Mouse (Mus musculus) brain, embryonic 18.5 days (tissue): ENCODE measurements around the gene Pnmt.
"Not testable (repeated sequence)": the region's sequence is repeated elsewhere in the genome, so short reads cannot be mapped to it uniquely, and the experiment has no call there.

Experiments
- DNase-seq: peaks from one replicate; pipeline ENCODE4 v3.0.0-alpha.2; 2012; ENCODE audit warnings: low read depth, low spot score

The Pnmt gene

DNA sequence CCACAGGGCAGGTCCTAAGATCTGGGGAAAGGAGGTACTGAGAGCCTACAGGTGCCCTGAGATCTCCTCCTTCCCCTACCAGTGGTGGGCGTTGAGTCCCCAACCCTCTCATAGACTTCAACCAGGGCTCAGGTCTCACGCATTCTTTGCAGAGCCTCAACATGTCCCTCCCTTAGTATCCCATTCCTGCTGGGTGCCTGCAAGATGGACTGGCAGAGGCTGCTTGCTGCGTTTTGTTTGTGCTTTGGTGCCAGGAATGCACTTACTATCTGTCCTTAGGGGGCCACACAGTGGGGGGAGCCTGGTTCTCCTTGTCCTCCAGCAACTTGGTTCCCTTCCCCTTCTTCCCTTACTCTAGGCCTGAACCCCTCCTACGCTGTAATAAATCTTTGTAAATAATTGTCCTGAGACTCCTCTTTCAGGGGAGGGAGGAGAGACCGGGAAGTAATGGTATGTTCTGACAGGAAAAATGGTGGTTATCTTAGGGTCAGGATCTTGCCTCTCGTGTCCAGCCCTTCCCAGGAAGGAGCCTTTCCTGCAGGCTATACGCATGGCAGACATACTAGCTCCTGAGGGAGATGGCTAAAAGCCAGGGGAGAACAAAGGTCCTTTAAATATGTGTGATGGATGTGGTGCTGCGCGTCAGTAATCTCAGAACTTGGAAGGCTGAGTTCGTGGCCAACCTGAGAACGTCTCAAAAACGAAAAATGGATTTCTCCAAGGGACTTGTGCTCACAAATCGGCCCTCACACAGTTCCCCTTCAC, 28.7 kb upstream of the Pnmt start:
- DNase-seq = no peak

DNA sequence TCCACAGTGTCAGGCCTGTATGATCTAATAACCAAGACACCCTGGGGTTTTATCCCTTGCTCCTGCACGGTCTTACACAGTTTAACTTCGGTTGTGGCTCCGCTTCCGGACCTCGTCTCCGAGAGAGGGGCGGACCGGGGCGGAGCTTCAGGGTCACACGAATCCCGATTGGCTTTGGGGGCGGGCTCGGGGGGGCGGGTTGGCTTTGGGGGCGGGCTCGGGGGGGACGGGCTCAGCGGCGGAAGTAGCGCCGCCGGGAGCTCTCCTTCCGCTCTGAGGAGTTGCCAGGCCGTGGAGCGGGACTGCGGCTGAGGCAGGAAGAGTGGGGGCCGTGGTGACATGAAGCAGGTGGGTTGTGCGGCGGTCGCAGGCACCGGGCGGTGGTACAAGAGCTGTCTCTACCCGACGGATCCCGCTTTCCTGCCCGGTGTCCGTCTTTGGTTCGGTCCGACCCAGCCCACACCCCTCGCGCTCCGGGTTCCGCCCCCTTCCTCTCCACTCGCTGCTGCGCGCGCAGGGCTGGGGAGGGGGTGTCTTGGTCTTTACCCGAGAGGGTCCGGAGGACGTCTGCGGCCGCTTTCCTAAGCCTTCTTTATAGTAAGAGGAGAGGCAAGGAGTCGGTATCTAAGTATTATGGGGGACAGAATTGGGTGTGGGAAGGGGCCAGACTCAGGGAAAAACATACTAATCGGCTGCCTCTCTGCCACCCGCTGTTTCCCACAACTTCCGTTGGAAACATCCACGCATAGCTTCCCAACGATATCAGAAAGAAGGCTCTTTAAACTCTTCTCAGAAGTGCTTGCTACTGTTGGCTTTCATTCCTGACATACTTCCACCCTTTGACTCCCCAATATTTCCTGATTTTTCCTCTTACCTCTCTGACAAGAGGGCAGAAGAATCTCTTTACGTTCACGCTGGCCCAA, 27.8 kb upstream of the Pnmt start, which contains the start of gene Stard3:
Stard3 (plus strand) TSS at position 208 of the 923 bp plus-strand sequence.
- peak; percentile 82 for DNase-seq

DNA sequence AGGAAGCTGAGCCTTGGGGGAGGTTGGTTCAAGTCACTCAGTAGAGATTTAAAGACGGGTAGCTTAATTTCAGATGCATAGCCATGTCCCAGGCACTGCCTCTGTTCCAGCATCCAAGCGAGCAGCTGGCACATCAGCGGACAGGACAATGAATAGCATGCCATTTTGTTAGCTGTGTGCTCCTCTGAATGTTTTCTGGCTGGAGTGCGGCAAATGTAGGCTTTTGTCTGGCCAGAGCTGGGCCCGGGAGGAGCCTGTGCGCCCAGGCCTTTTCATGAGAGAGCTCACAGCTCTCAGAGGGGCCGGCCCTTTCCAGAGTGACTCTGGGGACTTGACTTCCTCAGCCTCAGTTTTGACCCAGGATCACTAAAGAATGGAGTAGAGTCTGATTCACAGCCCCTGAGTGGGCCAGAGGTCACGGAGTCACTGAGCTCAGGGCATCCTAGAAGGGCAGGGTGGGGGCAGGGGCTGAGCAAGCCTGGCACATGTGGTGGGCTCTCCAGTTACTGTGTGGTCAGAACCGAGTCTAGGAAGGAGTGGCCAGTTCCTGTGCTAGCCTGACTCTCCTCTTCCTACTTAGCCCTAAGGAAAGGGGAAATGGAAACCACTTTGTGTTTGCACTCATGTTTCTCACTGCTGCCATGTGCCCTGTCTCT, 25.3 kb upstream of the Pnmt start:
- DNase-seq = no peak

DNA sequence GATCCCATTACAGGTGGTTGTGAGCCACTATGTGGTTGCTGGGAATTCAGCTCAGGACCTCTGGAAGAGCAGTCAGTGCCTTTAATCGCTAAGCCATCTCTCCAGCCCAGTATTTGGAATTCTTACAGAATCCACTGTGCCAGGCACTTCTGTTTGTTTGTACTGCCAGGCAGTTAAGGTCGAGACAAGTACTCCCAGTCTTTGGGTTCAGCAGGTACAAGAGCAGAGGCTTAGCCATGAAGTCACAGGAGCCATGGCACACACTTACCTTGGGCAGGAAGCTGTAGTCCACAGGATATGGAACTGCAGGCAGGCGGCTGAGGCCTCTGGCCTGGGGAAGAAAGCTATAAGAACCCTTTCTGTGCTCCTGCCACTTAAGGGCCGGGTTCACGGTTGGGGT, 22.4 kb upstream of the Pnmt start:
- no peak for DNase-seq

DNA sequence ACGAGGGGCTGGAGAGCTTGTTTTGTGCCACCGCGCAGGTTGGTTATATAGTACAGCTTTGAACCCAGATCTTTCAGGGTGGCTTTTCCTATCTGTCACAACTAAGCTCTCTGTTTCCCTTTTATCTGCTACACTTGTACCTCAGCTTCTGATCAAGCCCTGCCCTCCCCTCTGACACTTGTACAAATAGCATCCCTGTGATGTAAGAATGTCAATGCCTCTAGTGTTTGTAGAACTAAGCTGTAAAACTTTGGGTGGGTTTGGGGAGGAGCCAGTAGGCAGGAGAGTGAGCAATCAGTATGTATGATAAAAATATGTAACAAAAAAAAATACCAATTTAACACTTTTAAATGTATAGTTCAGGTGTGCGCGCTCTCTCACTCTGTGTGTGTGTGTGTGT, 21.8 kb upstream of the Pnmt start:
- no peak for DNase-seq

DNA sequence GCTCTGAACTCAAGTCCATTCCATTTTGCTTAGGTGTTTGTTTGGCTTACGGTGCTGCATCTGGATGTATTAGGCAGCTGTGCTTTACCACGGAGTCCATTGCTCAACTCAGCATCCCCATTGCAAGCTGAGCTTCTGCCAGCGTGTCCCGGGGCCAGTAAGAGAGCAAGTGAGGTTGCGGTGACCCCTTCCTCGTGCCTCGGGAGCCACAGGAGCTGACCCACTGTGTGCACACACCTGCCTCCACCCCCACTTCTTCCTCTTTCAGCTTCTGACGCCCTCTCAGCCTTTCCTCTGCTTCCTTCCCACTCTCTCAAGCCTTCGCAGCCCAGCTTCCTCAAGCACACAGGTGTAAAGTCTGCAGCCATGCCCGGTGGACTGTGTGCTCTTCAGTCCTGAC, 20.0 kb upstream of the Pnmt start:
- no peak for DNase-seq

DNA sequence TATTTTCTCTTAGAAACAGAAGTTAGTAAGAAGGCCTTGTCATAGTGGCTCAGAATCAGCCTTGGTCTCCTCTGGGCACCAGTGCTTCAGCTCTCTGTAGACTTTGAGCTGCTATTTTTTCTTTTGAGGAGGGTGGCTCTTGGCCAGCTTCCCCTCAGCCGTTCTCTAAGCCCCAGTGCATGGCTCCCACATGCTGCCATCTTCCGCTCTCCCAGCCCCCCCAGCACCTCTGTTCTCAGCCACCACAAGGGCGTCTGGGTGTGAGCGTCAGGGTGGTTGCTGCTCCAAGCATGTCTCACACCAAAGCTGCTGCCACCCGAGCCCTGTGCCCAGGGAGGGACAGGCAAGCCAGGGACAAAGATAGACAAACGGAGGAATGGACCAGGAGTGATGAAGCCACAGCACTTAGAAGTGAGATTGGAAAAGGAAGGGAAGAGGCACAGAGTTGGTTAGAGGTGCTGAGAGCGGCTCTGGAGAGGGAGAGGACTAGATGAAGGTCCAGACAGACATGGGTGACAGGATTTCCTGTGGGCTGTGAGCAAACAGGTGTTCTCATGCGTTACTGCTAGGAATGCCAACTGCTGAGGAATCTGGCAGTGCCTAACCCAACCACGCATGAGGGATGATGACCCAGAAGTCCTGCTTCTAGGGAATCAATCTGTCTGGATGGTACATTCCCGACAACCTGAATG, 18.9 kb upstream of the Pnmt start:
- no peak for DNase-seq

DNA sequence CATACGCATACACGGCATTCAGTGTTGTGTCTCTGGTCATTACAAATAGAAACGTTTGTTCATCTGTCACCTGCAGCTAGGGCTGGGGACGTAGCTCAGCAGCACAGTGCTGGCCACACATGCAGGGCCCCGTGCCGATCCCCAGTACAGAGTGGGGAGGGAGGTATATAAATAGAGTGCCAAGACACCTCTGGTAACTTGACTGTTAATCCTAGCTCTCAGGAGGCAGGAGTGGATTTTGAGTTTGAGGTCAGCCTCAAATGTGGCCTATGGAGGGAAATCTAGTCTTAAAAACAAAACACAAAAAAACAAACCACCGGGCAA, 18.4 kb upstream of the Pnmt start:
- DNase-seq = no peak

DNA sequence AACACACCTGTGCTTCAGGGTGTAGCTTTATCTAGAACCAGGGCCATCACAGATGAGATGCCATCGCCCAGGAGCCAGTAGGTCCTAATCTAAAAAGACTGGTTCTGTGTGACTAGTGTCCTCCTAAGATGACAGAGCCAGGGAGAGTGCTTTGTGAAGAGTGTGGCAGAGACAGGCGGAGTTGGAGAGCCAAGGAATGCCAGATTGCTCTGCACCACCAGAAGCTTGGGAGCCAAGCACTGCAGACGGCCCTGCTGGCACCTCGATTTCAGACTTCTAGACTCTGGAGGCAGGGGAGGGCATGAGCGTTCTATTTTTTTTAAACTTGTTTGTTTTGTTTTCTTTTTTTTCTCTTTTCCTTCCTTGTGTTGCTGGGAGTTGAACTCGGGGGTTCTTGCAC, 16.9 kb upstream of the Pnmt start:
- no peak for DNase-seq

DNA sequence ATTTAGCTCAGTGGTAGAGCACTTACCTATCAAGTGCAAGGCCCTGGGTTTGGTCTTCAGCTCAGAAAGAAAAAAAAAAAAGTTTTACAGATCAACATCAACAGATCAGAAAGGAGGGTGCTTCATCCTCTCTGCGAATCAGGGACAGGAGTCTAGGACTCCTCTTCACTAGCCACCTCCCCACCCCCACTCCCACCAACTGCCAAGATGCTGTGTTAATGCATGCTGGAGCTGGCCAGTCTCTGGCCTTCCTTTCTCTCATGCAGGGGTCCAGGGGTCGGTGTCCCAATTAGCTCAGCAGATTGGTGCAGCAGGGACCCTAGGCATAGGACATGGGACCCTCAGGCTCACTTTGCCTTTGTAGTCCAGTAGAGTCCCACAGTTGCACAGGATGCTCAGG, 15.7 kb upstream of the Pnmt start:
- no peak for DNase-seq

DNA sequence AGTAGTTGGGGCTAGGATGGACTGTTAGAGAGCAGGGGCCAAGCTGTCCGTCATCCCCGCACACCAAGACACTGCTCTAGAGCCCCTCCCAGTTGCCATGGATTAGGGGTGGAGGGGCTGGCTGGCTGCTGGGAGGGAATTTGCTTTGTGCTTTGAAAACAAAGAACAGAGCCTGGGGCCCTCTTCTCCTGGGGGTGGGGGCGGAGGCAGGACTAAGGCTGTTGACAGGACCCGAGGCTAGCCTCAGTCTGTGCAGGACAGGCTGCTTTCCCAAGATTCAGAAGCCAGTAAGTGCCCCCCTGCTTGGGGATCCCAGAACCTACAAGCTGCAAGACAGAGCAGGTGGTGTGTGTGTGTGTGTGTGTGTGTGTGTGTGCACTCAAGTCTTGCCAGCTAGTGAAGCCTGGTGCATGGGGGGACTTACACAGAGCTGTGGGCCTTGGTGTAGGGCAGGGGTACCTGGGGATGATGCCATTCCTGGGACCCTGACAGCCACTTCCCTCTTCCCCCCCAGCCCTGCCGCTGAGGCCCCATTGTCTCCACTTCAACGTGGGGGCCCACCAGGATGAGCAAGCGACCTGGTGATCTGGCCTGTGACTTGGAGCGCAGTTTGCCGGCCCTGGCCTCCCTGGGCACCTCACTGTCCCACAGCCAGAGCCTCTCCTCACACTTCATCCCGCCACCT, 14.6 kb upstream of the Pnmt start:
- no peak for DNase-seq

DNA sequence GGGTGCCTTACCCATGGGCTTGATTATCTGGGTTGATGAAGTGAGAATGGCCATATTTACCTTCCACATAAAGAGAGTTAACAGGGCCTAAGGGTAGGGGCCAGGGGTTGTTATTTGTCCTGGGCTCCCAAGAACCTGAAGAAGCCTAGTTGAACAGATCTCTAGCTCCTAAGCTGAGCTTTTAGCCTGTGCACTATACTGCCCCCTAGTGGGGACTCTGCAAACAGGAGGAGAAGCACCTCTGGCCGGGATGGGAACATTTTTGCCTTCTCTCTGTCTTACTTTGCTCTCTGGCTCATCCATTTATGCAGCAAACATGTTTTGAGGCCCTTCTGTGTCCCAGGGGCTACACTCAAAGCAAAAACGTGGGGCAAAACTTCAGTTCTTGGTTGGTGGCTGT, 13.8 kb upstream of the Pnmt start:
- DNase-seq = no peak

DNA sequence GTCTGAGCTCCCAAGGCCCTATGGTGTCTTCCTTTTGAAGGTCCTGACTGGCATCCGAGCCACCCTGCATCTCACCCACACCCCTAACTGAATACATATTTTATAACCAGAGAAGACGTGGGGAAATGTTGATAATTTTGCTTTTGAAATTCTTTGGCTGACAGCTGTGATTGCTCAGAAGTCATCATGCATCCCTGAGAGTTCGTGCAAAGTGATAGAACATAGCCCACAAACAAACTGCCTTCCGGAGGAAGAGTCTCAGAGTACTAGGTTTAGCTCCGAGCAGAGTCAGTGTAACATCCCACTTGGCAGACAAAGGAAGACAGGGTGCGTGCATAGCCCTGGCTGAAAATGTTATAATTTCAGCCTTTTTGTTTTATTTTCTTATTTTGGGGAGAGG, 13.0 kb upstream of the Pnmt start:
- no peak for DNase-seq

DNA sequence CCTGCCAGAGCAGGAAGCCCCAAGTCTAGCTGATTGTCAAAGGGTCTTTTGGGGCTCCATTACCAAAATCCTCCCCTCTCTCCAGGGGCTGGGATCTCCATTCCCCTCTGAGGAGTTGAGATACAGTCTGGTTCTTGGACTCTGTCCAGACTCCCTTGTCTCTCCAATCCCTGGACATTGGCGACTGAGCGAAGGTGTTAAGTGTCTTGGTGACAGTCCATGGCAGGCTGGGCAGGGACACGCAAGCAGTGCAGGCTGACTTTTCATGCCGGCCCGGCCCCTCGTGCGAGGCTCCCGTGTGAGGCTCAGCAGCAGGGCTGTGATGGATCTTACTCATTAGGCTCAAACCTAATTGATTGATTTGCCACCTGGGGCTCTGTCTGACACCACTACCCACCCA, 12.0 kb upstream of the Pnmt start:
- no peak for DNase-seq

DNA sequence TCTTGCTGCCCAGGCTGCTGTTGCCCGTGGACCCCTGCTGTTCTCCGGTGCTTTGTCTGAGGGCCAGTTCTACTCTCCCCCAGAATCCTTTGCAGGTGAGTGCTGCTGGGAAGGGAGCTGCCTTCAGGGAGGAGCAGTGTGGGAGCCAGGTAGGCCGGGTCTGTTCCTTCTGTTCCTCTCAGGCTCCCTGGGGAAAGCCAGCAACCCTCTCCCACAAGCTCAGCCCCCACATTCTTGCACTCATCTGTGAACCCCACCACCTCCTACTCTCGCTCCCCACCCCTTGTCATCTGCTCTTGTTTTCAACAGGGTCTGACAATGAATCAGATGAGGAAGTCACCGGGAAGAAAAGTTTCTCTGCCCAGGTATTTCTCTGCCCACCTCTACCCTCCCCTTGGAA, 9.5 kb upstream of the Pnmt start:
- no peak for DNase-seq

DNA sequence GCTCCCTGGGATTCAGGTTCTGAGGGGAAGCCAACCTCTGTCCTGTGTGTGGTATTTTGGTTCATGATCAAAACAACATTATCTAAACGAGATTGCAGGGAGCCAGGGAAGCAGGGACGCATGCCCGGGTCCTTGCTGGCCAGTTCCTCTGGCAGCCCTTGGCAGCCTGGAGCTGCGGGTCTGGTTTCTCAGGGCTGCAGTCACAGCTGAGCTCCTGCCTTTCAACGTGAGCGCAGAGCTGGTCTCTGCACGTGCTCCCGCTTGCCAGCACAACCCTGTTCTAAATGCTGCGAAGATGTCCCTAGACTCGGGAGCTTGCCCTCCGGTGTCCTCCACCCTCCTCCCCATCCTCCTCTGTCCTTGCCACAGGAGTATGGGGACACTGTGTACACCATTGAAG, 8.5 kb upstream of the Pnmt start:
- DNase-seq = no peak

DNA sequence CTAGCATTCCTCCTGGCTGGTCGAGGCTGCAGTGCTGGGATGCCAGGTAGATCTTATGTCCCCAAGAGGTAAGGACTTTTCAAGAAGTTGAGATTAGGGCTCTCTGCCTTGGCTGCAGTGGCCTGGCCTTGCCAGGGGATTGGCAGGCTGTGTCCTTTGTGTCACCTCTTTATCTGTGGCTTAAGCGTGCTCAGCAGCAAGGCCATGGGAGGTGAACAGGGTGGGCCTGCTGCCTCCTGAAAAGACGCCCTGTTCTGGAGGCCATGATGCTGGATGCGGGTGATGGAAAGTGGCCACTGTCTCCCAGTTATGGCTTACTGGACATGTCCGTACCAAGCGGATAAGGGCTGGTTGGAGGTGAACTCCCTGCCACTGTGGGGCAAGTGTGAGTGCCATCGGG, 6.9 kb upstream of the Pnmt start:
- DNase-seq = no peak

DNA sequence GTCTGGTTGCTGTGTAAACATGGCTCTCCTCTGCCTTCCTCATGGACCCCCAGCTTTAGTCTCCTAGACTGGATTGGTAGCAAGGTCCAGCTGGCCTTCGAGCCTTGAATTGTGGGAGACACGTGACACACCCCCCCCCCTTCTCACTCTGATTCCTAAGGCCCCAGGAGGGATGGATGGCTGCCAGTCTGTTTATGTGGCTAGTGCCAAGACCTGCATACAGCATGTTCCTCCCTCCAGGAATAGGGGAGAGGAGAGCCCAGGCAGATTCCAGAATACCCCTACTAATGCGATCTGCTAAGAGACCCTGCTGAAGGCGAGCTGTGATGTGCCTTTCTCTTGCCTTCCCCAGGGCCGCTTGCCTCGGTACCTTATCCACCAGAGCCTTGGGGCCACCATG, 6.1 kb upstream of the Pnmt start:
- no peak for DNase-seq

DNA sequence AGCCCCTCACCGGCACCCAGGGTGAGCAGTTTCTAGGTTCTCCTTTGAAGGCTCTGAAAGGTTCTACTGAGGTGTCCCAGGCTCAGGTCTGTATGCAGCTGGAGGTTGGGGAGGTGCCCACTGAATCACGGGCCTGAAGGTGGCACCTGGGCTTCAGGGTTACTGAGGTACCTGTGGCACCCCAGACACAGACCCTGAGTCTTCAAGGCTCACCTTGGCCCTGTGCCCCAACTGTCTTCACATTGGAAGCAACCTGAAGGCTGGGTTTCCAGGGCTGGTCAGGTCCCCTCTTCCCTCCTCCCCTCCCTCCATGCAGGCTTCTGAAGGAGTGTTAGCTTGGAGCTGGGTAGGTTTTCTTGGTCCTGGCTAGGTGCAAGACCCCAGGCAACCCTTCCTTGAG, 4.6 kb upstream of the Pnmt start:
- DNase-seq = no peak

DNA sequence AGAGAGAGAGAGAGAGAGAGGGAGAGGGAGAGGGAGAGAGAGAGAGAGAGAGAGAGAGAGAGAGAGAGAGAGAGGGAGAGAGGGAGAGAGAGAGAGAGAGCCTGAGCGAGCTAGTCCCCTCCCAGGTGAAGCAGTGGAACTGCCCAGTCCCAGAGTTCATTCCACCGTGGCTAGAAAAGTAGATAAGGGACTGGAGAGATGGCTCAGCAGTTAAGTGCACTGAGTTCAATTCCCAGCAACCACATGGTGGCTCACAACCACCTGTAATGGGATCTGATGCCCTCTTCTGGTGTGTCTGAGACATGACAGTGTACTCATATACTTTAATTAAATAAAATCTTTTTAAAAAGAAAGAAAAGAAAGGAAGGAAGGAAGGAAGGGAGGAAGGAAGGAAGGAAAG, 3.8 kb upstream of the Pnmt start:
- DNase-seq = not testable (repeated sequence)

DNA sequence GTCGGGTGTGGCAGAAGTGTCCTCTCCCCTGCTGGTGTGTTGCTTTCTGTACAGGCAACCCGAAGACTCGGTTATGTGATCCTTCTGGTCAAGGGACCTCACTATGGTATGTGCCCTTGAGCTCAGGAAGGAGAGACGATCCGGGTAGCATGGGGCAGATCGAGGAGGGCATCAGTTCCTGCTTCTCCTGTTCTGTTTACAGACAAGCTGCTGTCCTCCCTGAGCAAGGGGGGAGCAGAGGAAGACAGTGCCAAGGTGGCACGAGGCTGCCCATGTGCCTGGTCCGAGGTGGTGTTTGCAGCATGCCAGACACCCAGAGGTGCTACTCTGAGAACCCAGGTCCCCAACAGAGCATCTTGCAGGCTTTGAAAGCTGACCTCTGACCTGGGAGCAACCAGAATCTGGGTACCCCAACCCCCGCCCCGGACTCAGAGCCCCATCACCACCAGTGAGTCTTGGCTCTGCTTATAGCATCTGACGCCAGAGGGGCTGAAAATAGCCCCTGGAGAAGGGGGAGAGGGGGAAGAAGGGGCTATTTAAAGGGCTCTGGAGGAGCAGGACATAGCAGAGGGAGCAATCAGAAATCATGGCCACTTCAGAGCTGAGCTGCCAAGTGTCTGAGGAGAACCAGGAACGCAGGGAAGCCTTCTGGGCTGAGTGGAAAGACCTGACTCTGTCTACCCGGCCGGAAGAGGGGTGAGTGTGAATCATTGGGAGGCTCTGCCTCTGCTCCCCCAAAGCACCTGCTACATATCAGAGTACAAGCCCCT, 2.8 kb upstream of the Pnmt start, which contains the start of gene Tcap:
Tcap (plus strand) TSS at position 551 of the 770 bp plus-strand sequence.
- no peak for DNase-seq
